ENCODE assay signal across 16 mouse cellular contexts in genomic region chr6:140487489-140487888, GRCm38 (mm10).
DNase-seq lines count a peak whose midpoint lies in the region; ATAC-seq and TF ChIP-seq lines count a peak whose summit lies in the region.
"Had no signal": no experiment of that assay in that cellular context is flagged by ENCODE, and none has a peak within 500 bp of the region (broad histone marks: within the 10 kb centered on the region; RNA-seq: fewer than 3 reads in every experiment).

No protein-coding gene starts in this region.

- peaks cover 28% of the 10 kb centered on the region for H3K4me1 ChIP-seq in forebrain, embryonic 13.5 days
- no peaks in the 10 kb centered on the region for H3K4me1 ChIP-seq in forebrain, postnatal 0 days (ENCODE audit: insufficient read depth)
- H3K4me1 ChIP-seq in liver, postnatal 0 days (ENCODE audit: insufficient read depth): peaks cover 19% of the 10 kb centered on the region
- H3K4me1 ChIP-seq in embryonic facial prominence, embryonic 13.5 days: peaks cover 40% of the 10 kb centered on the region

- TF ChIP-seq EP300 in liver, postnatal 0 days (IDR thresholded peaks at IDR 0.05; ENCODE audit: low read depth): no peak

- WGBS in forebrain, embryonic 13.5 days: 83% methylated on average over 6 of the region's 6 CpGs
- 67% methylated on average over 6 of the region's 6 CpGs for WGBS in forebrain, postnatal 0 days
- 79% methylated on average over 6 of the region's 6 CpGs for WGBS in liver, postnatal 0 days (ENCODE audit: insufficient replicate concordance)
- whole genome bisulfite sequencing in embryonic facial prominence, embryonic 13.5 days: 20% methylated on average over 6 of the region's 6 CpGs

- no peak overlapping the region for H3K4me2 ChIP-seq in forebrain, embryonic 13.5 days
- H3K4me2 ChIP-seq in forebrain, postnatal 0 days (ENCODE audit: low read depth): no peak overlapping the region
- no peak overlapping the region for H3K4me2 ChIP-seq in liver, postnatal 0 days (ENCODE audit: low read depth, low read length)
- no peak overlapping the region for H3K4me2 ChIP-seq in embryonic facial prominence, embryonic 13.5 days
- H3K4me2 ChIP-seq: heart, embryonic 15.5 days; hindbrain, embryonic 12.5 days; neural tube, embryonic 15.5 days had no signal

- H3K27me3 ChIP-seq in forebrain, embryonic 13.5 days: no peaks in the 10 kb centered on the region
- H3K27me3 ChIP-seq in forebrain, postnatal 0 days (ENCODE audit: insufficient read depth, low read length): no peaks in the 10 kb centered on the region
- no peaks in the 10 kb centered on the region for H3K27me3 ChIP-seq in liver, postnatal 0 days (ENCODE audit: insufficient read depth, low read length)
- no peaks in the 10 kb centered on the region for H3K27me3 ChIP-seq in embryonic facial prominence, embryonic 13.5 days
- H3K27me3 ChIP-seq: heart, embryonic 15.5 days; hindbrain, embryonic 12.5 days; neural tube, embryonic 15.5 days had no signal

- H3K9me3 ChIP-seq in forebrain, embryonic 13.5 days (replicated peaks): no peaks in the 10 kb centered on the region
- H3K9me3 ChIP-seq in forebrain, postnatal 0 days (ENCODE audit: low read length): no peaks in the 10 kb centered on the region
- no peaks in the 10 kb centered on the region for H3K9me3 ChIP-seq in liver, postnatal 0 days (ENCODE audit: low read length)
- H3K9me3 ChIP-seq in embryonic facial prominence, embryonic 13.5 days: no peaks in the 10 kb centered on the region
- H3K9me3 ChIP-seq: heart, embryonic 15.5 days; hindbrain, embryonic 12.5 days; neural tube, embryonic 15.5 days had no signal

- no peak for ATAC-seq in forebrain, embryonic 13.5 days
- no peak for ATAC-seq in forebrain, postnatal 0 days
- no peak for ATAC-seq in liver, postnatal 0 days
- ATAC-seq in embryonic facial prominence, embryonic 13.5 days (ENCODE audit: insufficient number of reproducible peaks, insufficient read depth, low FRiP score, low TSS enrichment, low read depth): peak; percentile 63; the same call in 1 of the 2 replicates
- ATAC-seq: midbrain, embryonic 16.5 days had no signal

- H3K9ac ChIP-seq in forebrain, embryonic 13.5 days: no peak overlapping the region
- no peak overlapping the region for H3K9ac ChIP-seq in forebrain, postnatal 0 days
- H3K9ac ChIP-seq in liver, postnatal 0 days (replicated peaks): no peak overlapping the region
- no peak overlapping the region for H3K9ac ChIP-seq in embryonic facial prominence, embryonic 13.5 days
- H3K9ac ChIP-seq: heart, embryonic 15.5 days; hindbrain, embryonic 12.5 days; neural tube, embryonic 15.5 days had no signal

- no peak overlapping the region for H3K4me3 ChIP-seq in forebrain, embryonic 13.5 days
- no peak overlapping the region for H3K4me3 ChIP-seq in forebrain, postnatal 0 days (ENCODE audit: low read depth, low read length)
- no peak overlapping the region for H3K4me3 ChIP-seq in liver, postnatal 0 days (ENCODE audit: low read depth, low read length)
- H3K4me3 ChIP-seq in embryonic facial prominence, embryonic 13.5 days: no peak overlapping the region
- H3K4me3 ChIP-seq: heart, embryonic 15.5 days; hindbrain, embryonic 12.5 days; neural tube, embryonic 15.5 days had no signal

- DNase-seq in forebrain, postnatal 0 days: no peak
- no peak for DNase-seq in liver, postnatal 0 days
- DNase-seq in liver: no peak
- DNase-seq in lung, postnatal 10 days: peak; percentile 30
- DNase-seq in cerebellum, adult 18-20 months: no peak
- no peak for DNase-seq in kidney, postnatal 36 days
- DNase-seq: adrenal gland, postnatal 25 days; cerebellum, postnatal 14 days; kidney, adult 11 months had no signal

- no peak for TF ChIP-seq CTCF in forebrain, postnatal 0 days (IDR thresholded peaks at IDR 0.05; ENCODE audit: low read depth)
- TF ChIP-seq CTCF in liver, postnatal 0 days (IDR thresholded peaks at IDR 0.05; ENCODE audit: low read depth): no peak

- H3K36me3 ChIP-seq in forebrain, embryonic 13.5 days (ENCODE audit: poor library complexity, severe bottlenecking): no peaks in the 10 kb centered on the region
- H3K36me3 ChIP-seq in forebrain, postnatal 0 days (ENCODE audit: insufficient read depth): no peaks in the 10 kb centered on the region
- H3K36me3 ChIP-seq in liver, postnatal 0 days (replicated peaks; ENCODE audit: insufficient read depth, low read length): no peaks in the 10 kb centered on the region
- no peaks in the 10 kb centered on the region for H3K36me3 ChIP-seq in embryonic facial prominence, embryonic 13.5 days
- H3K36me3 ChIP-seq: heart, embryonic 15.5 days; hindbrain, embryonic 12.5 days; neural tube, embryonic 15.5 days had no signal

- H3K27ac ChIP-seq in forebrain, embryonic 13.5 days: 0 out of 2 replicates have a peak overlapping the region, but pooled peaks have one; percentile 25
- no peak overlapping the region for H3K27ac ChIP-seq in forebrain, postnatal 0 days (ENCODE audit: low read depth, low read length)
- H3K27ac ChIP-seq in liver, postnatal 0 days (ENCODE audit: low read depth): peak overlapping the region; percentile 50
- H3K27ac ChIP-seq in embryonic facial prominence, embryonic 13.5 days: peak overlapping the region; percentile 68; the same call in 1 of the 2 replicates
- H3K27ac ChIP-seq: heart, embryonic 15.5 days; hindbrain, embryonic 12.5 days; macrophage; neural tube, embryonic 15.5 days had no signal
